Mouse (Mus musculus) bone marrow macrophage, adult 2 months (primary cell): ENCODE results near the gene Cenpb.

ENCODE experiments used
- CTCF ChIP-seq: IDR thresholded peaks from 2 replicates; pipeline ENCODE4 v1.5.1; 2012; ENCODE audit warnings: low read depth, mild to moderate bottlenecking, low read length, moderate library complexity
- POLR2A ChIP-seq: IDR thresholded peaks from 2 replicates; pipeline ENCODE4 v1.6.1; 2012; ENCODE audit warnings: mild to moderate bottlenecking, low read depth, low read length, borderline replicate concordance

- TF ChIP-seq CTCF (no peak), POLR2A (no peak)
Observed at GRCm38 (mm10) chr2:131130849-131131248, 49.0 kb downstream of the Cenpb start.
